Mouse (Mus musculus) olfactory bulb, adult 2 months (tissue): ENCODE data around the gene Zswim4. TPM values are rescaled to one million over a fixed set of nuclear protein-coding genes. Genes with fewer than 3 reads are reported as not detected.

ENCODE experiments used
- H3K27ac ChIP-seq: fragments of 200-500 bp; 2 replicates; pipeline ENCODE4 v1.5.1; 2012; ENCODE audit warnings: low read depth, low read length; ENCODE audit not compliant: insufficient read depth
- H3K4me1 ChIP-seq: fragments of 200-500 bp; 2 replicates; pipeline ENCODE4 v1.6.1; 2012; ENCODE audit warnings: low read length; ENCODE audit not compliant: control insufficient read depth, insufficient read depth
- H3K4me3 ChIP-seq: fragments of 200-500 bp; 2 replicates; pipeline ENCODE4 v1.5.1; 2012; ENCODE audit warnings: mild to moderate bottlenecking, low read depth, low read length, moderate library complexity; ENCODE audit not compliant: insufficient read depth
- CTCF ChIP-seq: fragments of 200-500 bp; IDR thresholded peaks from 2 replicates; pipeline ENCODE4 v1.5.1; 2012; ENCODE audit warnings: low read depth, mild to moderate bottlenecking, low read length, moderate library complexity; ENCODE audit not compliant: insufficient read depth
- POLR2A ChIP-seq: fragments of 200-500 bp; IDR thresholded peaks from 2 replicates; pipeline ENCODE4 v1.6.1; 2012; ENCODE audit warnings: mild to moderate bottlenecking, low read depth, low read length, moderate library complexity; ENCODE audit not compliant: insufficient read depth
- WGBS: fragments of 180-500 bp; shearing (Covaris S2); methylation state at CpG from one replicate; pipeline ENCODE4 v1.1.7; 2018; 5-methylcytosine and 5-hydroxymethylcytosine counted together
- polyA plus RNA-seq: library from polyadenylated mRNA; stranded (reverse); fragments of >200 nt; gene quantifications from 2 replicates; pipeline ENCODE4 v1.2.4, GENCODE M21; 2012; ENCODE audit warnings: low replicate concordance; ENCODE audit not compliant: missing spikeins, insufficient read depth, insufficient read length

Zswim4 gene
- polyA plus RNA-seq, 1 experiment: 65.7 TPM

DNA sequence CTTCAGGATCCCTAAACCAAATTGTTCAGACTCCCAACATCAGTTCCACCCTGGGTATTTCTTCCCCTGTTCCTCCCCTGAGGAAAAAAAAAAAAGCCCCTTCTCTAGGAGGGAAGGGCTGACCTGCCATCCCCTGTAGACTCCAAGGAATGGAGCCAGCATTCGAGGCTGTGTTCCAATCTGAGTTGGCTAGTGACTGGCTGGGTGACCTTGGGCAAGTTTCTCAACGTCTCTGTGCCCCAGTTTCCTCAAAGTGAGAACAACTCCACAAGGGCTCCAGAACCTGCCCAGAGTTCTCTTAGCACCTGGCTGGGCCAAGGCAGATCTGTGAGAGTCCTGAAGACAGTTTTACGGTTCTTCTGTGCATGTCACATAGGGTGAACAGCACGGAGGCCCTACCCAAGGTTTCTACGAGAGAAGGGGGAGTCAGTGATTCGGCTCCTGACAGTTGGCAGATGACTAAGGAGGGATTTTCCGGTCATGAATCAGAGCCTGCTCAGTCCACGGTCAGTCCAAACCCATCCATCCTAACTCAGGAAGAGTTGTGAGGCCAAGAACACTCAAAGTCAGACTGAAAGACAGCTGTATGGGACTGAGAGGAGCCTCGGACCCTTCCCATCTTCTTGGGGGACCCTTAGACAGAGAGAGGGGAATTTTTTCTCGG lies 977 bp downstream of the Zswim4 start:
- no peak overlapping the region for H3K27ac ChIP-seq
- H3K4me1 ChIP-seq: peaks cover 14% of the 10 kb centered on the region
- H3K4me3 ChIP-seq: peak overlapping the region; percentile 73
- TF ChIP-seq POLR2A (no peak), CTCF (no peak)
- 10% methylated on average over 10 of the region's 10 CpGs for WGBS

DNA sequence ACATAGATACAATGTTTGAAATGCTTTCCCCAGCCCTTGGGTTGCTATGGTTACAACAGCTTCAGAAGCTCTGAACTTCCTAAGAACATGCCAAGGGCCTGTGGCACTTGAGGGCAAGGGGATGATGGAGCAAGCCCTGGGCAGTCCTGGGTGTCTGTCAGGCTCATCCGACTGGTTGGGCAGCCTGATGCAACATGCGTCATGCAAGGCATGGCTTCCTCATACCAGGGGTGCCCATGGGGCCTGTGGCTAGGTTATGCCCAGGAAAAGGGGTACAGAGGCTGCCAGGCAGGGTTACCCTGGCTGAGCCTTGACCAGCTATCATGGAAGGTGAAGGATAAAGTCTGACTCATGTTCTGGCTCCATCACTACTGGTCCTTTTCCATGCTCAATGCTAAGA lies 3.8 kb downstream of the Zswim4 start:
- no peak overlapping the region for H3K27ac ChIP-seq
- peaks cover 14% of the 10 kb centered on the region for H3K4me1 ChIP-seq
- no peak overlapping the region for H3K4me3 ChIP-seq
- WGBS: 95% methylated on average over 2 of the region's 2 CpGs
- TF ChIP-seq POLR2A (no peak), CTCF (no peak)

GRCm38 (mm10) chr8:84230735-84231134 lies 6.1 kb downstream of the Zswim4 start:
- 80% methylated on average over 17 of the region's 17 CpGs for WGBS
- no peak for TF ChIP-seq POLR2A
- no peak for TF ChIP-seq CTCF
- Histone ChIP-seq H3K4me1 (peaks cover 9% of the 10 kb centered on the region), H3K27ac (no peak overlapping the region), H3K4me3 (no peak overlapping the region)

DNA sequence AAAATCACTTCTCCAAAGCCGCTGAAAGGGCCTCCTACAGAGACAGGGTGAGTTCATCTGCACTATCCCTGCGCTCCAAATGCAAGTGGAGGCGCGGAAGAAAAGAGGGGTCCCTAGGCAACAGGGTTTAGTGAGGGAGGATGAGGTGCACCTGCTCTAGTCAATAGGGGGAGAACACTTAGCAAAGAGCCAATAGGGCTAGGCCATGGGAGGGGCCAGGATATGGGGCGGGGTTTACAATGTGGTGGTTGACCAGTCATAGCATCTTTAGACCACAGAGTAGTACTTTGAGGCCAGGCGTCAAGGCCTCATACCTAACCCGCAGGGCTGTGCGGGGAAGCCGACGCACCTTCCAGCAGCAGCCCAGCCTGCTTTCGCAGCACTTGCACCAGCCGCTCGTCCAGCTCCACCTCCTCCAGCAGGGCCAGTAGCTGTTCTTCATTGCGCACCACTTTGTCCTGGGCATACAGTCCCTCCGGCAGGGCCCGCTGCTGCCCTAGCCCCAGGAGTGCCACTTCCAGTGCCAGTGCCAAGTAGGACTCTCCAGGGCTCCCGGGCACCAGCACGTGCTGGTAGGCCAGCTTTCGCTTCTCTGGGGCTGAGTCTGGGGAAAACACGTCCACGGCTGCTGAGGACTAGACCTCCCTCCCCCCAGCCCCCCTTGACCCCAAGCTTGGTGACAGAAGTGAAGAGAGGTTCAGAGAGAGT lies 13.4 kb downstream of the Zswim4 start:
- Histone ChIP-seq H3K4me3 (no peak overlapping the region), H3K27ac (no peak overlapping the region), H3K4me1 (no peaks in the 10 kb centered on the region)
- 86% methylated on average over 21 of the region's 21 CpGs for WGBS
- TF ChIP-seq POLR2A (no peak), CTCF (no peak)

DNA sequence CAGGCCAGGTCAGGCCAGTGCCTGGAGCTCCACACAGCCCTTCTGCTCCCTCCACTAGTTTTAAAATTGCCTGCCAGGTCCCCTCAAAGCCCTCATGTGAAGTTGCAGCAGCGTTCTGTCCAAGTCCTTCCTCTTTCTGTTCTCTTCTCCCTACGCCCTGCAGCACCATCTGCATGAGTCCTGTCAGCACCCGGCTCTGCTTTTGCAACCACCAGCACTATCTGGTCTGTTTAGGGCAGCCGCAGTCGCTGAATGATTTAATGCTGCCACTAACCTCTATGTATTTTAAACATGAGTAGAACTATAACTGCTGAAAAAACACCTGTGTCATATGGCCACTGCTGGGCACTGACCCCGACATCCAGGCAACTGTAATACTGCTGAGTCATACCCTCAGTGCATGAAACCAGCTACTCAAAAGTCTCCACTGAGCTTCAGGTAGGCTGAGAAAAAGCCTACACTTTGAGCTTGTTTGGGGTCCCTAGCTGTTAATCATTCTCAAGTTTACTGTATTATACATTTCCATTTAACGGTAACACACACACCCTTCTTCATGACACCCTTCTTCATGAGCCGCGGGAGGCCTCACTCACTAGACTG lies 14.2 kb downstream of the Zswim4 start:
- no peak overlapping the region for H3K27ac ChIP-seq
- TF ChIP-seq CTCF (no peak), POLR2A (no peak)
- no peak overlapping the region for H3K4me3 ChIP-seq
- H3K4me1 ChIP-seq: no peaks in the 10 kb centered on the region
- 94% methylated on average over 9 of the region's 9 CpGs for WGBS

- whole genome bisulfite sequencing: 76% methylated on average over 7 of the region's 7 CpGs
- H3K27ac ChIP-seq: no peak overlapping the region
These were observed 16.8 kb downstream of the Zswim4 start for GRCm38 (mm10) chr8:84220105-84220504.

GRCm38 (mm10) chr8:84218143-84218542 lies 18.7 kb downstream of the Zswim4 start:
- H3K4me1 ChIP-seq: no peaks in the 10 kb centered on the region
- H3K27ac ChIP-seq: no peak overlapping the region
- WGBS: 84% methylated on average over 5 of the region's 5 CpGs
- TF ChIP-seq POLR2A (no peak), CTCF (no peak)
- no peak overlapping the region for H3K4me3 ChIP-seq

More at GRCm38 (mm10) chr8:84220105-84220504, 16.8 kb downstream of the Zswim4 start:
- no peak overlapping the region for H3K4me3 ChIP-seq
- TF ChIP-seq CTCF (no peak), POLR2A (no peak)
- H3K4me1 ChIP-seq: no peaks in the 10 kb centered on the region

DNA sequence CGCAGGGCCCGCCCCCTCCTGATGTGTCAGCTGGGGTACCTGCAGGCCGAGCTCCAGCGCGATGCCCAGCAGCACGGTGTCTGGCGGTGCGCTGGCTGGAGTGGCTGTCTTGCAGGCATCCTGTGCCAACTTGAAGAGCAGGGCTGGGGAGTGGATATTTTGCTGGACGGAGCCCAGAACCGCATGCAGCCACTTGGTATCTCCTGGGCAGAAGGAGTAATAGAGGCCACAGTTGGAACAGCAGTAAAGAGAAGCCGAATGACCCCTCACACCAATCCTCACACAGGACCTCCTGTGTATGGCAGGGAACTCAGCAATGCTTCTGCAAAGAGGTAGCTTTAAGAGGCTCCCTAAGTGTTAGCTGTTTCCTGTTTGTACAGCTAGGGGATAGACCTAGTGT lies 19.6 kb downstream of the Zswim4 start:
- 94% methylated on average over 11 of the region's 11 CpGs for WGBS
- Histone ChIP-seq H3K4me1 (no peaks in the 10 kb centered on the region), H3K27ac (no peak overlapping the region), H3K4me3 (no peak overlapping the region)
- TF ChIP-seq CTCF (no peak), POLR2A (no peak)

DNA sequence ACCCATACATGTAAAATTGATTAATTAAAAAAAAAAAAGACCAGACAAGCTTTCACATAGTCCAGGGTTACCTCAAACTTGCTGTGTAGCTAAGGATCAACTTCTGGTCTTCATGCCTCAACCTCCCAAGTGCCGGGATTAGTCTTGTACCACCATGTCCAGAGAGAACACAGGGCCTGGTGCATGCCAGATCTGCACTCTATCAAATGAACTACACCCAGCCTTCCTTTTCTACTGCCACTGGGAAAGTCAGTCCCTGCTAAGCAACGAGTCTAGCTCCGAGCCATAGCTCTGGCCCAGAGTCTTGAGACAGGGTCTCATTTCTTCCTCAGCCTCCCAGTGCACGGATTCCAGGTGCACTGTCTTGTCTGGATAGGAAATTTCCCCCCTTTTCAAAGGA lies 23.6 kb downstream of the Zswim4 start:
- Histone ChIP-seq H3K4me1 (peaks cover 18% of the 10 kb centered on the region), H3K27ac (no peak overlapping the region), H3K4me3 (no peak overlapping the region)
- 90% methylated on average over 4 of the region's 4 CpGs for WGBS
- no peak for TF ChIP-seq POLR2A
